Mouse (Mus musculus) MEL (cell line): ENCODE results near the gene Adgrg1. TPM values are rescaled to one million over a fixed set of nuclear protein-coding genes. Genes with fewer than 3 reads are reported as not detected.
A peak's percentile ranks its signal among the peaks of the same experiment; 100 is the strongest.

ENCODE experiments used
- DNase-seq: peaks from one replicate; pipeline ENCODE4 v3.0.0; 2011; ENCODE audit warnings: low read depth, low spot score
- H3K27ac ChIP-seq: 2 replicates; pipeline ENCODE4 v1.5.1; 2012; ENCODE audit warnings: low read depth, mild to moderate bottlenecking, control low read depth, low read length, moderate library complexity; ENCODE audit not compliant: control insufficient read depth
- H3K27me3 ChIP-seq, 2 experiments: fragments of 150-350 bp in 1 of 2; sonication (generic) in 1 of 2; 2 replicates each; pipeline ENCODE4 v1.6.1; 2012; ENCODE audit warnings: low read length in 2 of 2, mild to moderate bottlenecking in 2 of 2, improper control_type of control experiment in 1 of 2, moderate library complexity in 1 of 2; ENCODE audit not compliant: insufficient read depth in 2 of 2, control insufficient read depth in 1 of 2
- H3K36me3 ChIP-seq, 2 experiments: 2 replicates each; pipeline ENCODE4 v1.6.1; 2012 to 2014; ENCODE audit warnings: low read length in 2 of 2, improper control_type of control experiment in 1 of 2, inconsistent platforms in 1 of 2, mild to moderate bottlenecking in 1 of 2; ENCODE audit not compliant: insufficient read depth in 2 of 2, control insufficient read depth in 1 of 2
- H3K4me1 ChIP-seq, 2 experiments: fragments of 150-350 bp in 1 of 2; sonication (generic) in 1 of 2; 2 replicates each; pipeline ENCODE4 v1.6.1; 2012; ENCODE audit warnings: low read length in 2 of 2, improper control_type of control experiment in 1 of 2, mild to moderate bottlenecking in 1 of 2; ENCODE audit not compliant: insufficient read depth in 2 of 2, control insufficient read depth in 1 of 2
- H3K4me3 ChIP-seq, 2 experiments: fragments of 150-350 bp in 1 of 2; sonication (generic) in 1 of 2; 2 replicates each; pipeline ENCODE4 v1.5.1; 2012; ENCODE audit warnings: low read depth in 2 of 2, low read length in 2 of 2, mild to moderate bottlenecking in 2 of 2, moderate library complexity in 2 of 2, control low read depth in 1 of 2, improper control_type of control experiment in 1 of 2; ENCODE audit not compliant: control insufficient read depth in 1 of 2, insufficient read depth in 1 of 2
- H3K79me2 ChIP-seq: 2 replicates; pipeline ENCODE4 v1.6.1; 2012; ENCODE audit warnings: mild to moderate bottlenecking, low read length, moderate library complexity; ENCODE audit not compliant: control insufficient read depth, poor library complexity, insufficient read depth
- H3K9ac ChIP-seq: 2 replicates; pipeline ENCODE4 v1.6.1; 2012; ENCODE audit warnings: low read depth, mild to moderate bottlenecking, control low read depth, low read length, moderate library complexity; ENCODE audit not compliant: control insufficient read depth, poor library complexity, severe bottlenecking
- H3K9me3 ChIP-seq: fragments of 150-350 bp; sonication (generic); replicated peaks from 2 replicates; pipeline ENCODE4 v1.6.1; 2012; ENCODE audit warnings: mild to moderate bottlenecking, low read length, improper control_type of control experiment, moderate library complexity; ENCODE audit not compliant: insufficient read depth
- E2F4 ChIP-seq: IDR thresholded peaks from 2 replicates; pipeline ENCODE4 v1.6.1; 2011; ENCODE audit warnings: low read depth, low read length, improper control_type of control experiment, borderline replicate concordance
- ELF1 ChIP-seq: IDR thresholded peaks from 2 replicates; pipeline ENCODE4 v1.6.1; 2014; ENCODE audit warnings: low read depth, mild to moderate bottlenecking, inconsistent platforms, low read length, improper control_type of control experiment, moderate library complexity
- GABPA ChIP-seq: IDR thresholded peaks from 2 replicates; pipeline ENCODE4 v1.6.1; 2012; ENCODE audit warnings: low read depth, mild to moderate bottlenecking, inconsistent platforms, low read length, improper control_type of control experiment, moderate library complexity
- GATA1 ChIP-seq: IDR thresholded peaks from 2 replicates; pipeline ENCODE4 v1.6.1; 2011; ENCODE audit warnings: low read depth, low read length, improper control_type of control experiment
- HCFC1 ChIP-seq: IDR thresholded peaks from 2 replicates; pipeline ENCODE4 v1.6.1; 2012; ENCODE audit warnings: low read depth, mild to moderate bottlenecking, inconsistent platforms, low read length, improper control_type of control experiment, moderate library complexity
- JUND ChIP-seq: IDR thresholded peaks from 2 replicates; pipeline ENCODE4 v1.6.1; 2011; ENCODE audit warnings: low read depth, mild to moderate bottlenecking, improper control_type of control experiment, low read length
- KAT2A ChIP-seq: conservative IDR thresholded peaks from 2 replicates; pipeline ENCODE4 v1.6.1; 2012; ENCODE audit warnings: low read depth, low read length, improper control_type of control experiment, inconsistent platforms
- MXI1 ChIP-seq: IDR thresholded peaks from 2 replicates; pipeline ENCODE4 v1.6.1; 2011; ENCODE audit warnings: mild to moderate bottlenecking, low read depth, low read length, improper control_type of control experiment
- NRF1 ChIP-seq: IDR thresholded peaks from 2 replicates; pipeline ENCODE4 v1.6.1; 2014; ENCODE audit warnings: low read depth, mild to moderate bottlenecking, inconsistent platforms, low read length, improper control_type of control experiment, moderate library complexity; ENCODE audit not compliant: poor library complexity, insufficient read depth, severe bottlenecking
- POLR2AphosphoS2 ChIP-seq: IDR thresholded peaks from 2 replicates; pipeline ENCODE4 v1.6.1; 2011; ENCODE audit warnings: low read length, improper control_type of control experiment
- RCOR1 ChIP-seq: IDR thresholded peaks from 2 replicates; pipeline ENCODE4 v1.6.1; 2012; ENCODE audit warnings: low read depth, mild to moderate bottlenecking, inconsistent platforms, low read length, improper control_type of control experiment
- SIN3A ChIP-seq: IDR thresholded peaks from 2 replicates; pipeline ENCODE4 v1.6.1; 2012; ENCODE audit warnings: low read length, improper control_type of control experiment, inconsistent platforms
- SMC3 ChIP-seq: IDR thresholded peaks from 2 replicates; pipeline ENCODE4 v1.6.1; 2011; ENCODE audit warnings: low read depth, low read length, improper control_type of control experiment
- TBP ChIP-seq: IDR thresholded peaks from 2 replicates; pipeline ENCODE4 v1.8.0; 2011; ENCODE audit warnings: low read depth, low read length, improper control_type of control experiment
- TCF12 ChIP-seq: IDR thresholded peaks from 2 replicates; pipeline ENCODE4 v1.6.1; 2014; ENCODE audit warnings: low read depth, mild to moderate bottlenecking, inconsistent platforms, low read length, improper control_type of control experiment, moderate library complexity
- USF1 ChIP-seq: IDR thresholded peaks from 2 replicates; pipeline ENCODE4 v1.6.1; 2014; ENCODE audit warnings: low read depth, mild to moderate bottlenecking, inconsistent platforms, low read length, improper control_type of control experiment, moderate library complexity
- USF2 ChIP-seq, 2 experiments: IDR thresholded peaks; 2 replicates each; pipeline ENCODE4 v1.6.1; 2011 to 2012; ENCODE audit warnings: improper control_type of control experiment in 2 of 2, low read length in 2 of 2, borderline replicate concordance in 1 of 2, inconsistent platforms in 1 of 2, low read depth in 1 of 2, mild to moderate bottlenecking in 1 of 2; ENCODE audit not compliant: insufficient read depth in 1 of 2
- ZNF384 ChIP-seq: IDR thresholded peaks from 2 replicates; pipeline ENCODE4 v1.6.1; 2012; ENCODE audit warnings: low read depth, mild to moderate bottlenecking, inconsistent platforms, low read length, improper control_type of control experiment
- polyA plus RNA-seq, 2 experiments: library from polyadenylated mRNA; stranded (reverse) in 1 of 2; unstranded in 1 of 2; fragments of >175 nt in 1 of 2; fragments of >200 nt in 1 of 2; gene quantifications; 2 replicates each; pipeline versions ENCODE4 v1.2.1 to v1.2.4; 2012; ENCODE audit warnings: low replicate concordance in 2 of 2, low read depth in 1 of 2; ENCODE audit not compliant: insufficient read length in 2 of 2, insufficient read depth in 1 of 2, missing spikeins in 1 of 2
- total RNA-seq: library from RNA; depleted of rRNA; stranded (reverse); fragments of 300-350 nt; gene quantifications from 2 replicates; pipeline ENCODE4 v1.2.3, GENCODE M21; 2012

The Adgrg1 gene
- total and polyA plus RNA-seq, 3 experiments: 4.2 to 33.2 TPM; not detected in 1

- H3K27me3 ChIP-seq: no peaks in the 10 kb centered on the region
Observed at GRCm38 (mm10) chr8:94999004-94999403, 24.5 kb downstream of the Adgrg1 start.

DNA sequence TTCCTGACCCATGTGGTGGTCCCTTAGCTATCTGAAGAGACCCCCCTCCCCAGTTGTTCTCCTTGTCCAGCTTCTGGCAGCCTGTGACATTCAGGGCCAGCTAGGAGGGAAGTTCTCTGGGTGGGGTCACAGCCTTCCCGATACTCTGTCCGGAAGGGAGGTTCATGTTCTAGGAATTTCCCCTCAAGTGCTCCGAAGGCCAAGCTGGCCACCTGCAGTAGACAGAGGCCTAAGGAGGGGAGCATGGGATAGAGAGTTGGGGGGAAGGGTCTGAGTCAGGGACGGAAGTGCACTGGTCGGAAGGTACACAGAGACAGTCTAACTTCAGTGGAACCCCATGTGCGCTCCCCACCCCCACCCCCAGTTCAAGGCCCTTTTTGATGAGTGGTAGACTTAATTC, 25.4 kb downstream of the Adgrg1 start:
- TF ChIP-seq USF1 (no peak), RCOR1 (no peak), SMC3 (no peak), E2F4 (no peak), TBP (no peak)
- no peak for DNase-seq
- Histone ChIP-seq H3K36me3 (peaks cover 0 to 2% of the 10 kb centered on the region in 2 experiments; a peak in 2 of 4 replicates), H3K9ac (no peak overlapping the region), H3K4me1 (peaks cover 4 to 21% of the 10 kb centered on the region in 2 experiments; a peak in 3 of 4 replicates), H3K79me2 (no peaks in the 10 kb centered on the region), H3K4me3 (no peak overlapping the region), H3K9me3 (no peaks in the 10 kb centered on the region), H3K27me3 (no peaks in the 10 kb centered on the region), H3K27ac (no peak overlapping the region)

More at GRCm38 (mm10) chr8:94999004-94999403, 24.5 kb downstream of the Adgrg1 start:
- no peak overlapping the region for H3K9ac ChIP-seq
- TF ChIP-seq SMC3: no peak
- H3K27ac ChIP-seq: no peak overlapping the region
- H3K79me2 ChIP-seq: no peaks in the 10 kb centered on the region
- peaks cover 4 to 21% of the 10 kb centered on the region in 2 experiments; a peak in 3 of 4 replicates for H3K4me1 ChIP-seq
- no peaks in the 10 kb centered on the region for H3K9me3 ChIP-seq
- H3K4me3 ChIP-seq: no peak overlapping the region
- no peak for DNase-seq
- peaks cover 0 to 2% of the 10 kb centered on the region in 2 experiments; a peak in 2 of 4 replicates for H3K36me3 ChIP-seq

DNA sequence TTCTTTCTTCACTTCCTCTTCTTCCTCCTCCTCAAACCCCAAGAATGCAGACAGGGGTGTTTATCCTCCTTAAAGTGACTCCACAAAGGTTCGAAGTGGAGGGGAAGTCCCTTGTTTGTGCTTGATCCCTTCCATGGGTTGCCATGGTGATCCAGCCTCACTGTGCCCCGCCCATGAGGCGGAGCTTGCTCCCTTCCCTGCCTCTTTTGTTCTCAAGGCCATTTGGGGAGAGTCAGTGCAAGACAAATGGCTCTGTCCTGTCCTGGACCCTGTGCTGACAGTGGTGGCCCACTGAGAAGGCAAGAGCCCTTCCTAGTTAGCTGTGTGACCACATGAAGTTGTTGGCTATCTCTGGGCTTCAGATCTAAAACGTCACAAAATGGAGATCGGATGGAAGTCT, 26.1 kb downstream of the Adgrg1 start:
- Histone ChIP-seq H3K9me3 (no peaks in the 10 kb centered on the region), H3K79me2 (no peaks in the 10 kb centered on the region)
- 0 out of 2 replicates have a peak, but pooled peaks have one; percentile 10 for TF ChIP-seq SMC3
- no peak for TF ChIP-seq ZNF384
- TF ChIP-seq, all 39 proteins: peak for 1
- no peak overlapping the region for H3K4me3 ChIP-seq
- H3K27ac ChIP-seq: no peak overlapping the region
- H3K4me1 ChIP-seq: peaks cover 4 to 20% of the 10 kb centered on the region in 2 experiments; a peak in 3 of 4 replicates
- no peak overlapping the region for H3K9ac ChIP-seq
- peak; percentile 76 for DNase-seq
- H3K27me3 ChIP-seq: no peaks in the 10 kb centered on the region
- peaks cover 0 to 2% of the 10 kb centered on the region in 2 experiments; a peak in 1 of 4 replicates for H3K36me3 ChIP-seq

- Histone ChIP-seq H3K4me3 (no peak overlapping the region), H3K27me3 (no peaks in the 10 kb centered on the region), H3K27ac (no peak overlapping the region)
- TF ChIP-seq USF2 (IDR thresholded peaks at IDR 0.05; ENCODE audit: borderline replicate concordance in 1 of 2, insufficient read depth in 1 of 2, low read depth in 1 of 2, low read length in 2 of 2) (no peak), HCFC1 (no peak), GABPA (no peak), KAT2A (no peak), GATA1 (no peak), JUND (no peak), POLR2AphosphoS2 (no peak), ELF1 (no peak), MXI1 (no peak), SIN3A (no peak), TCF12 (no peak), NRF1 (no peak)
- TF ChIP-seq, all 39 proteins: peak for 0
- no peaks in the 10 kb centered on the region for H3K9me3 ChIP-seq
- peaks cover 0 to 2% of the 10 kb centered on the region in 2 experiments; a peak in 1 of 4 replicates for H3K36me3 ChIP-seq
- peaks cover 4 to 18% of the 10 kb centered on the region in 2 experiments; a peak in 3 of 4 replicates for H3K4me1 ChIP-seq
- H3K79me2 ChIP-seq: no peaks in the 10 kb centered on the region
- DNase-seq: no peak
- no peak overlapping the region for H3K9ac ChIP-seq
Observed at GRCm38 (mm10) chr8:95001165-95001564, 26.6 kb downstream of the Adgrg1 start.
